Mouse (Mus musculus) megakaryocyte, embryonic 14.5 days (primary cell): ENCODE results near the gene Alyref. TPM values are rescaled to one million over a fixed set of nuclear protein-coding genes. Genes with fewer than 3 reads are reported as not detected.

Experiments used
- H3K27me3 ChIP-seq: replicated peaks from 2 replicates; pipeline ENCODE3; 2012; ENCODE audit warnings: inconsistent platforms
- H3K36me3 ChIP-seq: replicated peaks from 2 replicates; pipeline ENCODE3; 2012; ENCODE audit warnings: low read length, inconsistent platforms, mixed read lengths
- H3K4me1 ChIP-seq: 2 replicates; pipeline ENCODE4 v1.6.1; 2012; ENCODE audit warnings: inconsistent platforms
- H3K4me3 ChIP-seq: replicated peaks from 2 replicates; pipeline ENCODE3; 2012; ENCODE audit warnings: moderate library complexity, mild to moderate bottlenecking, inconsistent platforms
- H3K9me3 ChIP-seq: 2 replicates; pipeline ENCODE4 v1.6.1; 2012; ENCODE audit warnings: inconsistent platforms
- FLI1 ChIP-seq: IDR thresholded peaks from 2 replicates; pipeline ENCODE4 v1.6.1; 2012; ENCODE audit warnings: low read length, inconsistent platforms, mixed read lengths
- GATA1 ChIP-seq: IDR thresholded peaks from 3 replicates; pipeline ENCODE4 v1.6.1; 2012; ENCODE audit warnings: mixed read lengths, low read length, inconsistent platforms, borderline replicate concordance
- polyA plus RNA-seq: library from polyadenylated mRNA; stranded (reverse); fragments of >175 nt; gene quantifications from 2 replicates; pipeline ENCODE4 v1.2.3, GENCODE M21; 2012; ENCODE audit warnings: low replicate concordance; ENCODE audit not compliant: insufficient read depth

The Alyref gene
- polyA plus RNA-seq, 1 experiment, result 253 TPM

GRCm38 (mm10) chr11:120625152-120625775 lies 27.1 kb upstream of the Alyref start, which contains the start of gene Sirt7:
Gene Sirt7 (minus strand): TSS chr11:120625240.
- H3K27me3 ChIP-seq, result no peaks in the 10 kb centered on the region
- H3K9me3 ChIP-seq, result no peaks in the 10 kb centered on the region
- H3K4me1 ChIP-seq, result peaks cover 89% of the 10 kb centered on the region
- no peak for TF ChIP-seq GATA1
- no peak for TF ChIP-seq FLI1
- peaks cover 76% of the 10 kb centered on the region for H3K36me3 ChIP-seq
- peak within 1 kb of the TSS; percentile 93 for H3K4me3 ChIP-seq

DNA sequence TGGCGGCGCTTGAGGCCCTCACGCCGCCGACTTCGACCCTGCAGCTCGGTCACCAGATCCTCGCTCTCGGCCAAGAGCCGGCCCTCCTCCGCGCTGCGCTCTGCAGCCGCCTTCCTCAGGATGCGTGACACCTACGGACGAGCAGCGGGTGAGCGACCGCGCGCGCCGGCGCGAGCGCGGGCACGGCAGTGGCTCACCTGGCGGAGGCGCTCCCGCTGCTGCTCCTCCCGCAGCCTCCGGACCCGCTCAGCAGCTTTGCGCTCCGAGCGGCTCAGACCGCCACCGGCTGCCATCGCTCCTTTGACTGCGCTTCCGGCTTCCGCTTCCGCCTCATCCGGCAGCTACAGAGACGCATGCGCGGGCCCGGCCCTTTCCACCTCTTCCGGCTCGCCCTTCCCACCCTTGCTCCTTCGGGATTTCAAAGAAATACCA lies 26.5 kb upstream of the Alyref start:
- Histone ChIP-seq H3K27me3 (no peaks in the 10 kb centered on the region), H3K4me1 (peaks cover 91% of the 10 kb centered on the region), H3K9me3 (no peaks in the 10 kb centered on the region), H3K4me3 (peak overlapping the region; percentile 93), H3K36me3 (peaks cover 82% of the 10 kb centered on the region)
- no peak; the same call in 1 of the 2 replicates for TF ChIP-seq FLI1
- TF ChIP-seq GATA1, result no peak

DNA sequence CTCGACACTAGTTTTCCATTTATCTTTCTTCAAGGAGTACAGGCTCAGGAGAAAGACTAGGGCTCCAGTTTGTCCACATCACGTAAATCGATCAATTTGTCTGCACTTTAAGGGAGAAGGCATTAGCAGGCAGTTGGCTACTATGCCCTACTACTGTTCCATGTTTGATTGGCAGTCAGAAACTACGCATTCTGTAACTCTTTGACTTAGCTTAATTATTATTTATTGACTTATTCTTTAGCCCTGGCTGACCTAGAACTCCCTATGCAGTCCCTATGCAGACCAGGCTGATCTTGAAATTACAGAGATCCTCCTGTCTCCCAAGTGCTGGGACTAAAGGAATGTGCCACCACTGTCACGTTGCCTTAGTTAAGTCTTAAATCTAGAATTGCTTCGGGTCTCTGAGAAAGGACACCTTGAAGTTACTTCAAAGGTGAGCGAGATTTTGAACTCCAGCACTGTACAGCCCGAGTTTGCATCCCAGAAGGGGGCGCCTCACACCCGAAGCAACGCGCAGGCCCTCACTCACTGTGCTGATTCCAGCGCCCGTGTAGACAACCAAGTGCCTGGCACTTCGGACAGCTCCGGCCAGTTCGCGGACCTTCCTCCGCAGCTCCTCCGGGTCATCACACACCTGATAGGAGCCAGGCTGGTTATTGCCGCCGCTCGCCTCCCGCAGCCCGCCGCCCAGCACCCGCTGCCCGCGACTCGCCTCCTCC lies 26.0 kb upstream of the Alyref start:
- Histone ChIP-seq H3K27me3 (no peaks in the 10 kb centered on the region), H3K9me3 (no peaks in the 10 kb centered on the region), H3K4me1 (peaks cover 87% of the 10 kb centered on the region), H3K36me3 (peaks cover 82% of the 10 kb centered on the region), H3K4me3 (peak overlapping the region; percentile 93)
- TF ChIP-seq GATA1 (no peak), FLI1 (no peak)

GRCm38 (mm10) chr11:120622805-120623204 lies 24.6 kb upstream of the Alyref start:
- no peaks in the 10 kb centered on the region for H3K27me3 ChIP-seq
- H3K4me3 ChIP-seq, result peak overlapping the region; percentile 6
- H3K9me3 ChIP-seq, result no peaks in the 10 kb centered on the region
- TF ChIP-seq GATA1 (no peak), FLI1 (no peak)
- peaks cover 88% of the 10 kb centered on the region for H3K36me3 ChIP-seq
- peaks cover 89% of the 10 kb centered on the region for H3K4me1 ChIP-seq

DNA sequence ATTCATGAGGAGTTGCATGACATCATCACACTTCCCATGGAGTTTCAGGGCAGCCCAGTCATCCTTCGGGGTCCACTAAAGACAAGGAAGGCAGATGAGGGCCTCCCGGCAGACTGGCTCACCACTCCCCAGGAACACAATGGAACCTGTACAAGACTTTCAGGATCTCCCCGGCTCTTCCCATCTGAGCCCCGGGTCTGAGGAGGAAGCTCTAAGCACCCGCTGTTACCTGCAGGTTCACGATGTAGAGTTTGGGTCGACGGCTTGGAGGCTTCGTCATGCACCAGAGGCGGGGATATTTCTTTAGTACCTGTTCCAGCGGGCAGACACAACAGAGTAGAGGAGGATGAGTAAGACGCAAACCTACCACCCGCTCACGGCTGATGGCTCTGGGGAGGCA lies 22.0 kb upstream of the Alyref start:
- no peaks in the 10 kb centered on the region for H3K27me3 ChIP-seq
- peaks cover 78% of the 10 kb centered on the region for H3K36me3 ChIP-seq
- H3K4me3 ChIP-seq, result peak overlapping the region; percentile 29
- peaks cover 84% of the 10 kb centered on the region for H3K4me1 ChIP-seq
- TF ChIP-seq GATA1, result no peak
- no peak for TF ChIP-seq FLI1
- no peaks in the 10 kb centered on the region for H3K9me3 ChIP-seq

DNA sequence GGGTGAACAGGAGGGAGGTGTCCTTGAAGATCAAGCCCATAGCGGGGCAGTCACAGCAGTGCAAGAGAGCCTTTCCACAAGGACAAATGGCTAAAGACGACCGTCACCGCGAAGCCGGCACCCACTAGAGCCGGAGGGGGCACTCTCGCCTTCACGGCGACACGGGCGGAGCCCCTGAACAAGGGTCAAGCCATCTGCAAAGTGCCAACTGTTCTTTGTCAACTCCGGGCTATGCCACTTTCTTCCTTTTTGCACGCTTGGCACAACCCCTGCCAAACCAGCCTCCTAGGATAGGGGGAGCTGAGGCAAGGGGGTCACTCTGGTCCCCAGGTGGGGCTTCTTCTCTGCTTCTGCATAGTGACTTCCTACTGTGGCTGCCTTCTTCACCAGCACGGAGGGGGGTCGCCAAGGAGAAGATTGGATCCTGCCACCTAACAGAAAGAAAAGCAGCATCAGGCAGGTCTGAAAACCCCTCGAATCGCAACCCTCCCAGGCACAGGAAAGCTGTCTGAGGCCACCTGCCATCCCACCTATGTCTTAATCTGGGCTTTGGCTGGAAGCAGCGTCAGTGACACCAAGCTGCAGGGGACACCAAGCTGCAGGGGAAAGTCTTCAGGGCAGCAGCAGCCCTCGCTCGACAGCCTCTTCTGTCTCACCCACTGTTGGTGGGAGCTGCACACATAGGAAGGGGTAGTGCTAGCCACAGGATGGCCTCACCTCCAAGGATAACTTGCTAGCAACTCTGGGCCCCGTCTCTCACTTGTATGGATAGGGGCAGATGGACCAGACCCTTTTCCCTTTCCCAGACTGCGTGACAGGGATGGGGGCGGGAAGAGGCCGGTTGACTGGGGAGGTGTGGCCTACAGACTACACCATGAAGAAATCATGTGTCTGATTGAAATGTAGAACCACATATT lies 20.7 kb upstream of the Alyref start:
- Histone ChIP-seq H3K36me3 (peaks cover 86% of the 10 kb centered on the region), H3K27me3 (no peaks in the 10 kb centered on the region), H3K9me3 (no peaks in the 10 kb centered on the region), H3K4me1 (peaks cover 85% of the 10 kb centered on the region), H3K4me3 (peak overlapping the region; percentile 53)
- TF ChIP-seq FLI1 (no peak), GATA1 (no peak)

DNA sequence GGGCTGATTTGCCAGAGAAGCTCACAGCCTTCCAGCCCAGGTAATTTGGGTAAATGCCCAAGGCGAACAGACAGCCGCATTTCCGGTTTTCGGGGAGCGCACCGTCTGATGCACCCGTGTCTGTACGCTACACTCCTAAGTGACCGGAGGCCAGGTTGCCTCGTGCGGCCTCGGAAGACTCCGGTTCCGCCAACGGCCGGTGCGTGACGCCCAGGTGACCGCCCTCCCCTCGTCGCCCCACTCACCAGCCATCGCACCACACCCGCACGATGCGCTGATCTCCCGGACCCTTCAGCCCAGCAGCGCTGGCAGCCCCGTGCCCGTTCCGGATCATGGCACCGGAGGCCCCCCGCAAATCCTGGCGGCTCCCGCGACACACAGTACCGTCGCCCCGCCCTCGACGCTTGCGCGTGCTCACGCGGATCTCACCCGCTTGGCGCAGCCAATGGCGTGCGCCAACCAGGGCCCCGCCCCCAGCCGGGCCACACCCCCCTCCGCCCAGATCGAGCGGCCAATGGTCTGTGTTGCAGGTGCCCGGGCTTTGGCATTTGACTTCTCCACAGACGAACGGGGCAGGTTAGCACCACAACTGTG lies 19.5 kb upstream of the Alyref start, which contains the start of gene Pcyt2:
Gene Pcyt2 (minus strand): TSS at position 418 of the 594 bp plus-strand sequence.
- H3K9me3 ChIP-seq, result no peaks in the 10 kb centered on the region
- TF ChIP-seq GATA1, result no peak
- TF ChIP-seq FLI1, result no peak
- H3K36me3 ChIP-seq, result peaks cover 86% of the 10 kb centered on the region
- no peaks in the 10 kb centered on the region for H3K27me3 ChIP-seq
- H3K4me1 ChIP-seq, result peaks cover 85% of the 10 kb centered on the region
- H3K4me3 ChIP-seq, result peak within 1 kb of the TSS; percentile 97

- TF ChIP-seq FLI1 (no peak), GATA1 (no peak)
- Histone ChIP-seq H3K4me1 (peaks cover 85% of the 10 kb centered on the region), H3K36me3 (peaks cover 86% of the 10 kb centered on the region), H3K4me3 (peak overlapping the region; percentile 97), H3K9me3 (no peaks in the 10 kb centered on the region), H3K27me3 (no peaks in the 10 kb centered on the region)
Observed at GRCm38 (mm10) chr11:120616617-120617294, 18.6 kb upstream of the Alyref start.
